Mouse (Mus musculus): ENCODE measurements around the gene Mthfs. TPM values are rescaled to one million over a fixed set of nuclear protein-coding genes. Genes with fewer than 3 reads are reported as not detected.
"Not testable (repeated sequence)": the region's sequence is repeated elsewhere in the genome, so short reads cannot be mapped to it uniquely, and the experiment has no call there.

Gene Mthfs
- 10 to 100 TPM; 27.3 to 38.3 TPM for total RNA-seq (2021)
- long read RNA-seq, experiment 1, partial matches to known transcripts, result 0 of 11 reads
- long read RNA-seq, experiment 1, other reads (novel, unspliced or antisense), result 7 of 11 reads
- long read RNA-seq, experiment 2, partial matches to known transcripts, result 0 of 8 reads
- long read RNA-seq, experiment 2, other reads (novel, unspliced or antisense), result 3 of 8 reads

GRCm38 (mm10) chr9:89210353-89211064 is at the start of gene Mthfs:
Gene Mthfs (plus strand): TSS chr9:89210676.
- Histone ChIP-seq H3K4me3 (peak within 1 kb of the TSS; percentile 66), H3K27ac (peak within 1 kb of the TSS; percentile 84)
- intact Hi-C loops (cut with DNase I); DNase-seq (ENCODE audit: extremely low spot score in 1 of 2, low spot score in 2 of 2): not testable (repeated sequence)
- peak; percentile 35 for TF ChIP-seq CTCF (IDR thresholded peaks at IDR 0.05)

DNA sequence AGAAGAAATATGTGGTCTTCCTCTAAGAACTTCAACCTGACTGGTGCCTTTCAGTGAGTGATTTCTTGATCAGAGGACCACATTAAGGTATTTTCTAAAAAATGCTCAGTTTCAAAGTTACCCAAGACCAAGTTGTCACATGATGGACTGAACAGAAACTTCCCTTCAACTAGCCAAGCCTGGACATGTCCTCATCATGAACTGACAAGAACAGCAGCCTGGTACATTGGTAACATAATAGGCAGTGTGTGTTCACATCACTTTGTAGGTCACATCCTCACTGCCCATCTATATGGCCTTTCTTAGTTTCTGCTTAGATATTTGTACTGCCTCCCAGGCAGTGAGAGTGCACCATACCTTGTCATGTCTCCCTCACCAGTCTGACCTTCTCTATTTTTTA is 37.9 kb upstream of the Mthfs start:
- DNase-seq (ENCODE audit: extremely low spot score in 1 of 2, low spot score in 2 of 2); intact Hi-C loops (cut with DNase I); H3K4me3 ChIP-seq; H3K27ac ChIP-seq: not testable (repeated sequence)

DNA sequence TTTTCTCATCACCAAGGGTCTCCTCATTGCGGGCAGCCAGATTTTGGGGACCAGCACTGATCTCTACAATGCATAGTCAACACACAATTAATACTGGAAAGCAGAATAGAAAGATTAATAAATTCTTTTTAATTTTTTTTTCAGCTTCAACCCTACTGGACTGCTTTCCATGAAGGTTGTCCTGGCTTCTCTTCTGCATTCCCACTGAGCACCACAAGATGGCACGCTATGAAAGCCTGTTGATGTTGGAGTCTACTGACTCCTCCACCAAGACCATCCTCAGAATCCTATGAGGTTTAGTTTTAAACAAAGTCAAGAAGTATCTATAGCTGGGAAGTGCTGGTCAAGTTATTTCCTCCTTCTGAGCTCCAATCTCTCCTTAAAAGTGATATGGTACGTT is 31.6 kb upstream of the Mthfs start:
- H3K27ac ChIP-seq; intact Hi-C loops (cut with DNase I); H3K4me3 ChIP-seq: not testable (repeated sequence)
- peak; percentile 57 to 71 for DNase-seq (ENCODE audit: extremely low spot score in 1 of 2, low spot score in 2 of 2)
- TF ChIP-seq CTCF (IDR thresholded peaks at IDR 0.05), result peak; percentile 58

GRCm38 (mm10) chr9:89179469-89179868 is 31.0 kb upstream of the Mthfs start:
- DNase-seq (ENCODE audit: extremely low spot score in 1 of 2, low spot score in 2 of 2); H3K4me3 ChIP-seq; intact Hi-C loops (cut with DNase I): not testable (repeated sequence)

GRCm38 (mm10) chr9:89187006-89187405 is 23.5 kb upstream of the Mthfs start:
- DNase-seq (ENCODE audit: extremely low spot score in 1 of 2, low spot score in 2 of 2); H3K27ac ChIP-seq; intact Hi-C loops (cut with DNase I); H3K4me3 ChIP-seq: not testable (repeated sequence)

More at GRCm38 (mm10) chr9:89179469-89179868, 31.0 kb upstream of the Mthfs start:
- H3K27ac ChIP-seq, result not testable (repeated sequence)

GRCm38 (mm10) chr9:89195483-89195882 is 15.0 kb upstream of the Mthfs start:
- DNase-seq (ENCODE audit: extremely low spot score in 1 of 2, low spot score in 2 of 2); intact Hi-C loops (cut with DNase I); H3K4me3 ChIP-seq; H3K27ac ChIP-seq: not testable (repeated sequence)

GRCm38 (mm10) chr9:89197509-89197908 is 13.0 kb upstream of the Mthfs start:
- H3K27ac ChIP-seq; intact Hi-C loops (cut with DNase I); DNase-seq (ENCODE audit: extremely low spot score in 1 of 2, low spot score in 2 of 2); H3K4me3 ChIP-seq: not testable (repeated sequence)

GRCm38 (mm10) chr9:89198349-89198748 is 12.1 kb upstream of the Mthfs start:
- H3K4me3 ChIP-seq; DNase-seq (ENCODE audit: extremely low spot score in 1 of 2, low spot score in 2 of 2); H3K27ac ChIP-seq; intact Hi-C loops (cut with DNase I): not testable (repeated sequence)

DNA sequence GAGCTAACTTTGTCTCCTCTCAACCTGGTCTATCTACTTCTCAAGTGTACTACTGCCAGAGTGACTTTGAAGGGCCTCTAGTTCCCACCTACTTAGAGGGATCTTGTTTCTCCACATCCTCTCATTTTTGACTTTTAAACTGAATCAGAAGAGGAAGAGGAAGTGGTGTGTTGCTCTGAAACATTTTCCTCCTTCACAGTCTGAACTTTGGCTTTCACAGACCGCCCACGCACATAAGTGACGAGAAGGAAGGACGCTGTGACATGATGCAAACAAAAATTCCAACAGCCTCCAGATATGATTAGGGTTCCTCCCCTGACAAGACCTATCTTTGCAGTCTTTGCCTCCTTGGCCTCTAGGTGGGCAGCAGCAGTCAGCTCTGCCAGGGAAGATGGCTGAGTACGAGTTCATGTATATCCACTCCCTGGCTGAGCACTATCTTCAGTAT is 11.5 kb upstream of the Mthfs start, which contains the start of the genes Bcl2a1b and Gm29094:
Gene Bcl2a1b (plus strand): TSS at position 241 of the 448 bp plus-strand sequence.
Gene Gm29094 (plus strand): TSS at position 411 of the 448 bp plus-strand sequence.
- H3K4me3 ChIP-seq; H3K27ac ChIP-seq; DNase-seq (ENCODE audit: extremely low spot score in 1 of 2, low spot score in 2 of 2); intact Hi-C loops (cut with DNase I): not testable (repeated sequence)

DNA sequence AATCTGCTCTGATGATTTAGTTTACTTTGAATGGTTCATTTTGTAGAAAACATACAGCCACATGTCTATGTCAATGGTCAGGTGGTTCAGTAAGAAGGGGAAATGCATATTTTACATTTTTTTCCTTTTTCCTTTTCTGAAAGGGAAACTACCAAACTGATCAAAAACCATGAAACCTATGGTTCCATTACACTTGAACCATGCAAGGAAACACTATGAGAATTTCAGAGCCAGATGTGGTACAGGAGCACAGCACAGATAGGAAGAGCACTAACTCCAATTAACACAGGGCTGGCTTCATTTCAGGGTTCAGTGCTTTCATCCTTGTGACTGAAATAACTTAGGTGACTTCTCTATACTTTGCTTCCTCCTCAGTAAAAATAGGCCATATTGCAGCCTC is 8.2 kb upstream of the Mthfs start:
- H3K4me3 ChIP-seq; H3K27ac ChIP-seq; intact Hi-C loops (cut with DNase I); DNase-seq (ENCODE audit: extremely low spot score in 1 of 2, low spot score in 2 of 2): not testable (repeated sequence)

- H3K27ac ChIP-seq; H3K4me3 ChIP-seq; intact Hi-C loops (cut with DNase I); DNase-seq (ENCODE audit: extremely low spot score in 1 of 2, low spot score in 2 of 2): not testable (repeated sequence)
Observed at GRCm38 (mm10) chr9:89208939-89209338, 1.5 kb upstream of the Mthfs start.

GRCm38 (mm10) chr9:89211065-89211858 is 786 bp downstream of the Mthfs start:
- intact Hi-C loops (cut with DNase I), result not testable (repeated sequence)
- peak; percentile 92 to 94 for DNase-seq (ENCODE audit: extremely low spot score in 1 of 2, low spot score in 2 of 2)
- Histone ChIP-seq H3K4me3 (peak overlapping the region; percentile 66), H3K27ac (peak overlapping the region; percentile 81)

Data from left cerebral cortex, adult 2 months (tissue).